ENCODE assay signal across 8 mouse cellular contexts in genomic region chr9:21183905-21184413, GRCm38 (mm10). TPM values are rescaled to one million over a fixed set of nuclear protein-coding genes. Genes with fewer than 3 reads are reported as not detected.
DNase-seq lines count a peak whose midpoint lies in the region; ATAC-seq and TF ChIP-seq lines count a peak whose summit lies in the region.

No protein-coding gene starts in this region.

- H3K27me3 ChIP-seq in forebrain, embryonic 15.5 days, result peaks cover 34% of the 10 kb centered on the region
- peaks cover 75% of the 10 kb centered on the region for H3K27me3 ChIP-seq in hindbrain, embryonic 10.5 days (ENCODE audit: insufficient read depth, poor library complexity, severe bottlenecking)
- H3K27me3 ChIP-seq in limb, embryonic 12.5 days, result peaks cover 45% of the 10 kb centered on the region
- peaks cover 20% of the 10 kb centered on the region for H3K27me3 ChIP-seq in midbrain, embryonic 11.5 days (ENCODE audit: control insufficient read depth, insufficient read depth, low read length)
- no peaks in the 10 kb centered on the region for H3K27me3 ChIP-seq in stomach, postnatal 0 days (ENCODE audit: control insufficient read depth, insufficient read depth, low read length)

- no peak for TF ChIP-seq EP300 in stomach, postnatal 0 days (optimal IDR thresholded peaks at IDR 0.05)

- 0 out of 2 replicates have a peak overlapping the region, but pooled peaks have one; percentile 1 for H3K9ac ChIP-seq in forebrain, embryonic 15.5 days (replicated peaks)
- H3K9ac ChIP-seq in limb, embryonic 12.5 days (replicated peaks), result no peak overlapping the region; the same call in 1 of the 2 replicates
- H3K9ac ChIP-seq in midbrain, embryonic 11.5 days (ENCODE audit: low read length), result no peak overlapping the region
- H3K9ac ChIP-seq in stomach, postnatal 0 days (ENCODE audit: low read length), result peak overlapping the region; percentile 59

- H3K36me3 ChIP-seq in forebrain, embryonic 15.5 days, result no peaks in the 10 kb centered on the region
- no peaks in the 10 kb centered on the region for H3K36me3 ChIP-seq in hindbrain, embryonic 10.5 days
- no peaks in the 10 kb centered on the region for H3K36me3 ChIP-seq in limb, embryonic 12.5 days
- H3K36me3 ChIP-seq in midbrain, embryonic 11.5 days (ENCODE audit: control insufficient read depth, insufficient read depth, low read length), result no peaks in the 10 kb centered on the region
- H3K36me3 ChIP-seq in stomach, postnatal 0 days (ENCODE audit: control insufficient read depth, insufficient read depth, low read length), result no peaks in the 10 kb centered on the region

- ATAC-seq in activated CD4-positive, CD25-positive, alpha-beta regulatory T cell, adult 4 months, result peak; percentile 55
- ATAC-seq in forebrain, embryonic 15.5 days (replicated peaks), result no peak
- ATAC-seq in limb, embryonic 12.5 days (ENCODE audit: insufficient number of reproducible peaks, insufficient read depth, low FRiP score, low TSS enrichment, low read depth), result 0 out of 2 replicates have a peak, but pooled peaks have one; percentile 26
- ATAC-seq in midbrain, embryonic 11.5 days (ENCODE audit: low FRiP score), result no peak
- ATAC-seq in stomach, postnatal 0 days (ENCODE audit: low FRiP score, low TSS enrichment), result peak; percentile 74

- H3K27ac ChIP-seq in forebrain, embryonic 15.5 days (replicated peaks), result no peak overlapping the region
- H3K27ac ChIP-seq in hindbrain, embryonic 10.5 days, result 0 out of 2 replicates have a peak overlapping the region, but pooled peaks have one; percentile 25
- no peak overlapping the region for H3K27ac ChIP-seq in limb, embryonic 12.5 days
- no peak overlapping the region for H3K27ac ChIP-seq in midbrain, embryonic 11.5 days (ENCODE audit: low read depth, low read length)
- no peak overlapping the region for H3K27ac ChIP-seq in stomach, postnatal 0 days (replicated peaks)

- peaks cover 7% of the 10 kb centered on the region for H3K4me1 ChIP-seq in forebrain, embryonic 15.5 days
- H3K4me1 ChIP-seq in hindbrain, embryonic 10.5 days (replicated peaks), result peaks cover 25% of the 10 kb centered on the region
- H3K4me1 ChIP-seq in limb, embryonic 12.5 days (replicated peaks), result peaks cover 21% of the 10 kb centered on the region
- no peaks in the 10 kb centered on the region for H3K4me1 ChIP-seq in midbrain, embryonic 11.5 days (ENCODE audit: control insufficient read depth, insufficient read depth, low read length)
- H3K4me1 ChIP-seq in stomach, postnatal 0 days (replicated peaks; ENCODE audit: control insufficient read depth, insufficient read depth), result peaks cover 7% of the 10 kb centered on the region; the same call in 1 of the 2 replicates

- peak; percentile 72 for DNase-seq in B cell, adult 2 months
- no peak for DNase-seq in hindbrain, embryonic 10.5 days (ENCODE audit: low spot score)
- no peak for DNase-seq in midbrain, embryonic 11.5 days (ENCODE audit: low spot score, missing footprints)
- peak; percentile 81 for DNase-seq in stomach, postnatal 0 days (ENCODE audit: low spot score)
- no peak for DNase-seq in retina, postnatal 1 day

- H3K4me3 ChIP-seq in forebrain, embryonic 15.5 days, result peak overlapping the region; percentile 17
- peak overlapping the region; percentile 36 for H3K4me3 ChIP-seq in hindbrain, embryonic 10.5 days
- H3K4me3 ChIP-seq in limb, embryonic 12.5 days (replicated peaks), result peak overlapping the region; percentile 33
- no peak overlapping the region for H3K4me3 ChIP-seq in midbrain, embryonic 11.5 days (ENCODE audit: low read depth, low read length)
- H3K4me3 ChIP-seq in stomach, postnatal 0 days (ENCODE audit: low read depth, low read length), result peak overlapping the region; percentile 43

- H3K9me3 ChIP-seq in forebrain, embryonic 15.5 days, result no peaks in the 10 kb centered on the region
- no peaks in the 10 kb centered on the region for H3K9me3 ChIP-seq in hindbrain, embryonic 10.5 days
- no peaks in the 10 kb centered on the region for H3K9me3 ChIP-seq in limb, embryonic 12.5 days
- no peaks in the 10 kb centered on the region for H3K9me3 ChIP-seq in midbrain, embryonic 11.5 days (ENCODE audit: control insufficient read depth, low read length)
- no peaks in the 10 kb centered on the region for H3K9me3 ChIP-seq in stomach, postnatal 0 days (ENCODE audit: control insufficient read depth, low read length)

- WGBS in forebrain, embryonic 15.5 days, result 6% methylated on average over 34 of the region's 34 CpGs
- 8% methylated on average over 34 of the region's 34 CpGs for WGBS in hindbrain, embryonic 10.5 days
- WGBS in limb, embryonic 12.5 days, result 4% methylated on average over 34 of the region's 34 CpGs
- WGBS in midbrain, embryonic 11.5 days, result 9% methylated on average over 34 of the region's 34 CpGs
- WGBS in stomach, postnatal 0 days, result 7% methylated on average over 26 of the region's 34 CpGs

- peak overlapping the region; percentile 26 for H3K4me2 ChIP-seq in forebrain, embryonic 15.5 days (replicated peaks)
- peak overlapping the region; percentile 54 for H3K4me2 ChIP-seq in limb, embryonic 12.5 days
- peak overlapping the region; percentile 22; the same call in 1 of the 2 replicates for H3K4me2 ChIP-seq in midbrain, embryonic 11.5 days
- H3K4me2 ChIP-seq in stomach, postnatal 0 days (replicated peaks; ENCODE audit: low read depth), result peak overlapping the region; percentile 66

- TF ChIP-seq CTCF in stomach, postnatal 0 days (IDR thresholded peaks at IDR 0.05; ENCODE audit: low read depth), result peak; percentile 45

RNA-seq across cellular contexts. Expression of gene Pde4a, which starts 18.4 kb away (rescaled TPM):
- 1 to 10 TPM in 1 of 2 experiments, under 1 TPM in 1; 0.44 to 1.1 TPM for polyA plus RNA-seq in activated CD4-positive, CD25-positive, alpha-beta regulatory T cell, adult 4 months (2017; shearing (Covaris generic))
- 23.7 and 25.9 TPM in 2 replicates for polyA plus RNA-seq in forebrain, embryonic 15.5 days (2015; fragmentation: Nextera tagmentation; extraction: Ambion mirVana)
- 3.7 and 6.5 TPM in 2 replicates for polyA plus RNA-seq in hindbrain, embryonic 10.5 days (2016; fragmentation: Nextera tagmentation; extraction: Ambion mirVana)
- 4.8 and 5.6 TPM in 2 replicates for polyA plus RNA-seq in limb, embryonic 12.5 days (2016; fragmentation: Nextera tagmentation; extraction: Ambion mirVana)
- polyA plus RNA-seq in midbrain, embryonic 11.5 days (2014; fragmentation: Nextera tagmentation; extraction: Ambion mirVana), result 5.0 and 6.5 TPM in 2 replicates
- 2.5 and 3.0 TPM in 2 replicates for polyA plus RNA-seq in stomach, postnatal 0 days (2015; fragmentation: Nextera tagmentation; extraction: Ambion mirVana)

RNA-seq across cellular contexts. Expression of gene Cdc37, which starts 34.2 kb away (rescaled TPM):
- polyA plus RNA-seq in activated CD4-positive, CD25-positive, alpha-beta regulatory T cell, adult 4 months (2017; shearing (Covaris generic)), result 100 to 1,000 TPM; 102 to 129 TPM
- polyA plus RNA-seq in forebrain, embryonic 15.5 days (2015; fragmentation: Nextera tagmentation; extraction: Ambion mirVana), result 217 and 221 TPM in 2 replicates
- 333 and 374 TPM in 2 replicates for polyA plus RNA-seq in hindbrain, embryonic 10.5 days (2016; fragmentation: Nextera tagmentation; extraction: Ambion mirVana)
- polyA plus RNA-seq in limb, embryonic 12.5 days (2016; fragmentation: Nextera tagmentation; extraction: Ambion mirVana), result 338 and 357 TPM in 2 replicates
- 297 and 318 TPM in 2 replicates for polyA plus RNA-seq in midbrain, embryonic 11.5 days (2014; fragmentation: Nextera tagmentation; extraction: Ambion mirVana)
- 161 TPM in 2 replicates for polyA plus RNA-seq in stomach, postnatal 0 days (2015; fragmentation: Nextera tagmentation; extraction: Ambion mirVana)

RNA-seq across cellular contexts. Expression of gene Tyk2, which starts 52.9 kb away (rescaled TPM):
- 10 to 100 TPM; 30.0 to 60.9 TPM for polyA plus RNA-seq in activated CD4-positive, CD25-positive, alpha-beta regulatory T cell, adult 4 months (2017; shearing (Covaris generic))
- polyA plus RNA-seq in forebrain, embryonic 15.5 days (2015; fragmentation: Nextera tagmentation; extraction: Ambion mirVana), result 10.3 and 11.1 TPM in 2 replicates
- polyA plus RNA-seq in hindbrain, embryonic 10.5 days (2016; fragmentation: Nextera tagmentation; extraction: Ambion mirVana), result 15.3 and 15.5 TPM in 2 replicates
- polyA plus RNA-seq in limb, embryonic 12.5 days (2016; fragmentation: Nextera tagmentation; extraction: Ambion mirVana), result 15.0 and 16.1 TPM in 2 replicates
- 6.1 and 7.1 TPM in 2 replicates for polyA plus RNA-seq in midbrain, embryonic 11.5 days (2014; fragmentation: Nextera tagmentation; extraction: Ambion mirVana)
- polyA plus RNA-seq in stomach, postnatal 0 days (2015; fragmentation: Nextera tagmentation; extraction: Ambion mirVana), result 6.8 and 7.1 TPM in 2 replicates

RNA-seq across cellular contexts. Expression of gene Keap1, which starts 55.2 kb away (rescaled TPM):
- polyA plus RNA-seq in activated CD4-positive, CD25-positive, alpha-beta regulatory T cell, adult 4 months (2017; shearing (Covaris generic)), result 10 to 100 TPM; 16.9 to 30.0 TPM
- 71.6 and 72.5 TPM in 2 replicates for polyA plus RNA-seq in forebrain, embryonic 15.5 days (2015; fragmentation: Nextera tagmentation; extraction: Ambion mirVana)
- polyA plus RNA-seq in hindbrain, embryonic 10.5 days (2016; fragmentation: Nextera tagmentation; extraction: Ambion mirVana), result 46.5 and 50.0 TPM in 2 replicates
- 64.7 and 65.2 TPM in 2 replicates for polyA plus RNA-seq in limb, embryonic 12.5 days (2016; fragmentation: Nextera tagmentation; extraction: Ambion mirVana)
- polyA plus RNA-seq in midbrain, embryonic 11.5 days (2014; fragmentation: Nextera tagmentation; extraction: Ambion mirVana), result 20.0 and 26.3 TPM in 2 replicates
- 37.2 and 40.8 TPM in 2 replicates for polyA plus RNA-seq in stomach, postnatal 0 days (2015; fragmentation: Nextera tagmentation; extraction: Ambion mirVana)

Comparison
In these comparisons a context has a peak if more than half of its experiments do, and no peak if none do; other contexts are left out.
1. DNase-seq: peak in B cell, adult 2 months (2 of 2) and stomach, postnatal 0 days (single experiment); none in hindbrain, embryonic 10.5 days (single experiment), midbrain, embryonic 11.5 days (single experiment) and retina, postnatal 1 day (single experiment).
2. ATAC-seq: peak in activated CD4-positive, CD25-positive, alpha-beta regulatory T cell, adult 4 months (single experiment), limb, embryonic 12.5 days (single experiment) and stomach, postnatal 0 days (single experiment); none in forebrain, embryonic 15.5 days (single experiment) and midbrain, embryonic 11.5 days (single experiment).
3. H3K9ac ChIP-seq: peak in forebrain, embryonic 15.5 days (single experiment) and stomach, postnatal 0 days (single experiment); none in limb, embryonic 12.5 days (single experiment) and midbrain, embryonic 11.5 days (single experiment).
4. Peak in every context shown above with its lines, with median percentiles within 50 percentile points of each other: H3K4me2 ChIP-seq.